Mouse (Mus musculus) MEL (cell line): ENCODE measurements around the gene Dlgap1. TPM values are rescaled to one million over a fixed set of nuclear protein-coding genes. Genes with fewer than 3 reads are reported as not detected.

Experiments
- DNase-seq: peaks from one replicate; pipeline ENCODE4 v3.0.0; 2011; ENCODE audit warnings: low read depth, low spot score
- H3K27ac ChIP-seq: 2 replicates; pipeline ENCODE4 v1.5.1; 2012; ENCODE audit warnings: low read depth, mild to moderate bottlenecking, control low read depth, low read length, moderate library complexity; ENCODE audit not compliant: control insufficient read depth
- H3K27me3 ChIP-seq, 2 experiments: fragments of 150-350 bp in 1 of 2; sonication (generic) in 1 of 2; 2 replicates each; pipeline ENCODE4 v1.6.1; 2012; ENCODE audit warnings: low read length in 2 of 2, mild to moderate bottlenecking in 2 of 2, improper control_type of control experiment in 1 of 2, moderate library complexity in 1 of 2; ENCODE audit not compliant: insufficient read depth in 2 of 2, control insufficient read depth in 1 of 2
- H3K36me3 ChIP-seq, 2 experiments: 2 replicates each; pipeline ENCODE4 v1.6.1; 2012 to 2014; ENCODE audit warnings: low read length in 2 of 2, improper control_type of control experiment in 1 of 2, inconsistent platforms in 1 of 2, mild to moderate bottlenecking in 1 of 2; ENCODE audit not compliant: insufficient read depth in 2 of 2, control insufficient read depth in 1 of 2
- H3K4me1 ChIP-seq, 2 experiments: fragments of 150-350 bp in 1 of 2; sonication (generic) in 1 of 2; 2 replicates each; pipeline ENCODE4 v1.6.1; 2012; ENCODE audit warnings: low read length in 2 of 2, improper control_type of control experiment in 1 of 2, mild to moderate bottlenecking in 1 of 2; ENCODE audit not compliant: insufficient read depth in 2 of 2, control insufficient read depth in 1 of 2
- H3K4me3 ChIP-seq, 2 experiments: fragments of 150-350 bp in 1 of 2; sonication (generic) in 1 of 2; 2 replicates each; pipeline ENCODE4 v1.5.1; 2012; ENCODE audit warnings: low read depth in 2 of 2, low read length in 2 of 2, mild to moderate bottlenecking in 2 of 2, moderate library complexity in 2 of 2, control low read depth in 1 of 2, improper control_type of control experiment in 1 of 2; ENCODE audit not compliant: control insufficient read depth in 1 of 2, insufficient read depth in 1 of 2
- H3K79me2 ChIP-seq: 2 replicates; pipeline ENCODE4 v1.6.1; 2012; ENCODE audit warnings: mild to moderate bottlenecking, low read length, moderate library complexity; ENCODE audit not compliant: control insufficient read depth, poor library complexity, insufficient read depth
- H3K9ac ChIP-seq: 2 replicates; pipeline ENCODE4 v1.6.1; 2012; ENCODE audit warnings: low read depth, mild to moderate bottlenecking, control low read depth, low read length, moderate library complexity; ENCODE audit not compliant: control insufficient read depth, poor library complexity, severe bottlenecking
- H3K9me3 ChIP-seq: fragments of 150-350 bp; sonication (generic); replicated peaks from 2 replicates; pipeline ENCODE4 v1.6.1; 2012; ENCODE audit warnings: mild to moderate bottlenecking, low read length, improper control_type of control experiment, moderate library complexity; ENCODE audit not compliant: insufficient read depth
- BHLHE40 ChIP-seq: IDR thresholded peaks from 2 replicates; pipeline ENCODE4 v1.6.1; 2012; ENCODE audit warnings: low read depth, mild to moderate bottlenecking, inconsistent platforms, low read length, improper control_type of control experiment, borderline replicate concordance
- CTCF ChIP-seq, 3 experiments: IDR thresholded peaks in 2 of 3; conservative IDR thresholded peaks in 1 of 3; 2 replicates each; pipeline ENCODE4 v1.5.1; 2011 to 2012; ENCODE audit warnings: low read length in 3 of 3, low read depth in 2 of 3, mild to moderate bottlenecking in 2 of 3, improper control_type of control experiment in 1 of 3, inconsistent platforms in 1 of 3, mixed read lengths in 1 of 3, moderate library complexity in 1 of 3; ENCODE audit not compliant: control insufficient read depth in 1 of 3, insufficient read depth in 1 of 3, poor library complexity in 1 of 3, severe bottlenecking in 1 of 3
- ELF1 ChIP-seq: IDR thresholded peaks from 2 replicates; pipeline ENCODE4 v1.6.1; 2014; ENCODE audit warnings: low read depth, mild to moderate bottlenecking, inconsistent platforms, low read length, improper control_type of control experiment, moderate library complexity
- EP300 ChIP-seq, 2 experiments: IDR thresholded peaks; 2 replicates each; pipeline ENCODE4 v1.6.1; 2011; ENCODE audit warnings: improper control_type of control experiment in 2 of 2, low read length in 2 of 2, low read depth in 1 of 2, mild to moderate bottlenecking in 1 of 2
- GATA1 ChIP-seq: IDR thresholded peaks from 2 replicates; pipeline ENCODE4 v1.6.1; 2011; ENCODE audit warnings: low read depth, low read length, improper control_type of control experiment
- MAX ChIP-seq: IDR thresholded peaks from 2 replicates; pipeline ENCODE4 v1.6.1; 2011; ENCODE audit warnings: low read length, improper control_type of control experiment
- MAZ ChIP-seq: IDR thresholded peaks from 2 replicates; pipeline ENCODE4 v1.6.1; 2012; ENCODE audit warnings: low read depth, mild to moderate bottlenecking, inconsistent platforms, low read length, improper control_type of control experiment
- MXI1 ChIP-seq: IDR thresholded peaks from 2 replicates; pipeline ENCODE4 v1.6.1; 2011; ENCODE audit warnings: mild to moderate bottlenecking, low read depth, low read length, improper control_type of control experiment
- MYB ChIP-seq: IDR thresholded peaks from 2 replicates; pipeline ENCODE4 v1.6.1; 2011; ENCODE audit warnings: mild to moderate bottlenecking, low read depth, low read length, improper control_type of control experiment
- MYC ChIP-seq: IDR thresholded peaks from 2 replicates; pipeline ENCODE4 v1.6.1; 2011; ENCODE audit warnings: low read depth, mild to moderate bottlenecking, low read length, improper control_type of control experiment, moderate library complexity
- NELFE ChIP-seq: IDR thresholded peaks from 2 replicates; pipeline ENCODE4 v1.6.1; 2011; ENCODE audit warnings: low read depth, low read length, improper control_type of control experiment
- RAD21 ChIP-seq: IDR thresholded peaks from 2 replicates; pipeline ENCODE4 v1.6.1; 2011; ENCODE audit warnings: mild to moderate bottlenecking, low read depth, low read length, improper control_type of control experiment
- SIN3A ChIP-seq: IDR thresholded peaks from 2 replicates; pipeline ENCODE4 v1.6.1; 2012; ENCODE audit warnings: low read length, improper control_type of control experiment, inconsistent platforms
- SMC3 ChIP-seq: IDR thresholded peaks from 2 replicates; pipeline ENCODE4 v1.6.1; 2011; ENCODE audit warnings: low read depth, low read length, improper control_type of control experiment
- TAL1 ChIP-seq: IDR thresholded peaks from 2 replicates; pipeline ENCODE4 v1.6.1; 2012; ENCODE audit warnings: mild to moderate bottlenecking, inconsistent platforms, low read length, moderate library complexity, mixed read lengths
- TCF12 ChIP-seq: IDR thresholded peaks from 2 replicates; pipeline ENCODE4 v1.6.1; 2014; ENCODE audit warnings: low read depth, mild to moderate bottlenecking, inconsistent platforms, low read length, improper control_type of control experiment, moderate library complexity
- UBTF ChIP-seq: IDR thresholded peaks from 2 replicates; pipeline ENCODE4 v1.6.1; 2012; ENCODE audit warnings: low read depth, mild to moderate bottlenecking, inconsistent platforms, low read length, improper control_type of control experiment, moderate library complexity, borderline replicate concordance; ENCODE audit not compliant: insufficient read depth
- USF1 ChIP-seq: IDR thresholded peaks from 2 replicates; pipeline ENCODE4 v1.6.1; 2014; ENCODE audit warnings: low read depth, mild to moderate bottlenecking, inconsistent platforms, low read length, improper control_type of control experiment, moderate library complexity
- USF2 ChIP-seq, 2 experiments: IDR thresholded peaks; 2 replicates each; pipeline ENCODE4 v1.6.1; 2011 to 2012; ENCODE audit warnings: improper control_type of control experiment in 2 of 2, low read length in 2 of 2, borderline replicate concordance in 1 of 2, inconsistent platforms in 1 of 2, low read depth in 1 of 2, mild to moderate bottlenecking in 1 of 2; ENCODE audit not compliant: insufficient read depth in 1 of 2
- ZC3H11A ChIP-seq: IDR thresholded peaks from 2 replicates; pipeline ENCODE4 v1.6.1; 2012; ENCODE audit warnings: low read depth, mild to moderate bottlenecking, inconsistent platforms, low read length, improper control_type of control experiment
- polyA plus RNA-seq, 2 experiments: library from polyadenylated mRNA; stranded (reverse) in 1 of 2; unstranded in 1 of 2; fragments of >175 nt in 1 of 2; fragments of >200 nt in 1 of 2; gene quantifications; 2 replicates each; pipeline versions ENCODE4 v1.2.1 to v1.2.4; 2012; ENCODE audit warnings: low replicate concordance in 2 of 2, low read depth in 1 of 2; ENCODE audit not compliant: insufficient read length in 2 of 2, insufficient read depth in 1 of 2, missing spikeins in 1 of 2
- total RNA-seq: library from RNA; depleted of rRNA; stranded (reverse); fragments of 300-350 nt; gene quantifications from 2 replicates; pipeline ENCODE4 v1.2.3, GENCODE M21; 2012

The Dlgap1 gene
- total and polyA plus RNA-seq, 3 experiments = 0.06 TPM; not detected in 2

GRCm38 (mm10) chr17:70308364-70309231, 339.7 kb downstream of the Dlgap1 start:
- Histone ChIP-seq H3K9ac (no peak overlapping the region), H3K27me3 (no peaks in the 10 kb centered on the region), H3K4me3 (no peak overlapping the region), H3K4me1 (no peaks in the 10 kb centered on the region), H3K79me2 (no peaks in the 10 kb centered on the region), H3K9me3 (no peaks in the 10 kb centered on the region), H3K27ac (no peak overlapping the region), H3K36me3 (no peaks in the 10 kb centered on the region)
- TF ChIP-seq NELFE (no peak), ELF1 (no peak), RAD21 (no peak), UBTF (no peak), USF2 (IDR thresholded peaks at IDR 0.05; ENCODE audit: borderline replicate concordance in 1 of 2, insufficient read depth in 1 of 2, low read depth in 1 of 2, low read length in 2 of 2) (no peak), MYC (no peak), TCF12 (no peak), MYB (no peak), GATA1 (no peak), TAL1 (no peak), SIN3A (no peak), SMC3 (no peak)
- DNase-seq = no peak

DNA sequence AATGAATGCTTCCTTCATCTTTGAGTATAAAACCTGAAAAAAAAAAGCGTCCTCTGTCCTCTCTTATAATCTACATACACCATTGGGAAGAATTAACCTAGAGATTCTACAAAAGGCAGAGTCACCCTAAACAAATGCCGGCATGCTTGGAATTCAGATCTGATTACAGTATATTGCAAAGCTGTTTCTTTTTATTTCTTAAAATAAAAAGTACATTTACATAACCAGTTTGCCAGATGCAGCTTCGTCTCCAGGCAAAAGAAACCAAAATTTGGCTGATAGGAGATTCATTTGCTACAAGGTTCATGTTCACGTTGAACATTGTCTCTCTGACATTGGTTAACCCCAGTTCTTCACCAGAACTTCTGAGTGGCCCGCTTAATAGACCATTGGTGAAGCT, 347.5 kb downstream of the Dlgap1 start:
- Histone ChIP-seq H3K9me3 (no peaks in the 10 kb centered on the region), H3K9ac (no peak overlapping the region), H3K36me3 (no peaks in the 10 kb centered on the region)
- TF ChIP-seq CTCF (IDR thresholded peaks at IDR 0.05 in 2 of 3, conservative IDR thresholded peaks at IDR 0.05 in 1 of 3; ENCODE audit: control insufficient read depth in 1 of 3, insufficient read depth in 1 of 3, low read depth in 2 of 3, low read length in 3 of 3, poor library complexity in 1 of 3, severe bottlenecking in 1 of 3) (no peak), UBTF (no peak), TCF12 (no peak)
- TF ChIP-seq, all 39 proteins: peak for 0
- Histone ChIP-seq H3K4me1 (no peaks in the 10 kb centered on the region), H3K4me3 (no peak overlapping the region), H3K27ac (no peak overlapping the region), H3K27me3 (no peaks in the 10 kb centered on the region), H3K79me2 (no peaks in the 10 kb centered on the region)
- no peak for DNase-seq

DNA sequence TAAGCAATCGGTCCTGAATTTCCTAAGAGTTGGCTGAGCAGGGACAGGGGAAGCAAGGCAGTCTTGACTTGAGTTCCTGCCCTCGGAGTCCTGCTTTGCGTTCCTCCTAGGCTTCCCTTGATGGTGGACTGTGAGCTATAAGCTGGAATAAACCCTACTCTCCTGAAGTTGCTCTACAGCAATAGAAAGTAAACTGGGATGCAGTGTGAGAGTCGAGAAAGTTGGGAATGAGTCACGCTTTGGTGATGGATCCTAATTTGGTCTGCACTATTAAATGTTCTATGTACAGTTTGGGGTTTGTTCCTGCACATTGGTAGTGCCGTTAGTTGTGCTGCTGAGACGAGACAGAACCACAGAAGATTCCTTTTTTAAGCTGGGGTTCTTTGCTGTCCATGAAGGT, 348.9 kb downstream of the Dlgap1 start:
- Histone ChIP-seq H3K9ac (no peak overlapping the region), H3K9me3 (no peaks in the 10 kb centered on the region), H3K79me2 (no peaks in the 10 kb centered on the region), H3K27ac (no peak overlapping the region), H3K4me1 (no peaks in the 10 kb centered on the region), H3K4me3 (no peak overlapping the region), H3K27me3 (no peaks in the 10 kb centered on the region), H3K36me3 (no peaks in the 10 kb centered on the region)
- no peak for TF ChIP-seq NELFE
- TF ChIP-seq ELF1 = no peak
- no peak for TF ChIP-seq MAX
- TF ChIP-seq ZC3H11A = no peak
- no peak for TF ChIP-seq UBTF
- no peak for TF ChIP-seq TCF12
- TF ChIP-seq BHLHE40 = no peak
- no peak for TF ChIP-seq TAL1
- TF ChIP-seq EP300 (IDR thresholded peaks at IDR 0.05; ENCODE audit: low read depth in 1 of 2, low read length in 2 of 2) = no peak
- no peak for TF ChIP-seq MAZ
- TF ChIP-seq MXI1 = no peak
- no peak for TF ChIP-seq USF1
- no peak for DNase-seq
